Mouse (Mus musculus): ENCODE measurements at regions not wholly inside any gene's neighbourhood (a gene's known extent, or its start where the extent isn't known, plus 50 kb on each side); places are given as distances from the start of the nearest gene placed in this dataset.

DNA sequence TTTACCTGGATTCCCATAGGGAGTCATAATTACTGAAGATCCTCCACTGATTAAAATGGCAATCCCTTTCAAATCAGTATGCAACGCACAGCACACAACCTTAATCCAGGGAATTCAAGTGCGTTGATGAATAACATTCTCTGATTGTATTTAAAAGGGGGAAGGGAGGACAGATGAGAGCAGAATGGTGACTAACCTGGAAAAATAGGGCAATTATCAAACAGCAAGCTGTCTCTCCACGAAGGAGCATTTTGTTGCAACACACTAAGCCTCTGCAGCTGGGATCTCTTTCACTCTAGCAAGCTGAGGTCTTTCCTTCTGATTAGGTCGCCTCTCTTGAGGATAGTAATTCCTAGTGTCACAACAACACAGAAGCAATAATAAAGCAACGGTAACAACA lies 501.5 kb downstream of the Tusc1 start:
- no peak for DNase-seq

DNA sequence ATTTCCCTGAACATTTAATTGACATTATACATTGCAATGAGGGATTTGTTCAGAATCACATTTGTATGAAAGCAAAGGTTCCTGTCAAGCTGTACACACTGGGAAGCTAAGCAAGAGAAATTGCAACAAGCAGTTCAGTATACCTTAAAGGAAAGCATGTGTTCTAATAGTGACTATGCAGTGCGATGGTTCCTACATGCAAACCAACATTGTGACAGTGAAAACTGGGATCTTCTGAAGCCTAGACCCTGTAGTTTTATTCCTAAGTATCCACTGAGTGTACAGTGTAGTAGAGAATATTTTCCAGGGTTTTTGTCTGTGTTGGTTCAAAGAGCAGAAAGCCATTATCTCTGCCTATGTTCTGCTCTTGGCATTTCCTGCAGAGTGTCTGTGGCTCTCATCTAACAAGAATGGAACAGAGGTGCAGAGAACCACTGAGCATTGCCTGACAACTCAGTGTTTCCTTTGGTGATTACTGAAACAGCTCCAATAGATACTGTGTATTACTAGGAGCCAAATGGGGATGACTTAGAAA lies 504.1 kb downstream of the Tusc1 start:
- DNase-seq = no peak

DNA sequence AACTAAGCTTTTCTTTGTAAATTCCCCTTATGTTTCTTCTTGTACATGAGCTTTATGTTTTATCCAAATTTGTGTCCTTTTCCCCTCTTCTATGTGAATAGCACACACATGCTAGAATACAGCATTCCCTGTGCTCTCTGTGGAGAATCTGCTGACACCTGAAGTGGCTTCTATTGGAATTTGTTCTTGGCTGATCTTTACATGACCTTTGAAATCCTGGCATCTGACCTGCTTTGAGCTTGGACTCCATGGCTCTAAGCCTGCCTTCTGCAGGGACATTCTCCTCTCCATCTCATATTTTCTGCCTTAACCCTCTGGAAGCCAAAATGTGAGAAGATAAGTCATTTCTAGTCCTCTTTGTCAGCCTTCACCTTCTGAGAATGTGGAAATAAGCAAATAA lies 507.5 kb downstream of the Tusc1 start:
- peak in 1 of 2 experiments; percentile 1 for DNase-seq

DNA sequence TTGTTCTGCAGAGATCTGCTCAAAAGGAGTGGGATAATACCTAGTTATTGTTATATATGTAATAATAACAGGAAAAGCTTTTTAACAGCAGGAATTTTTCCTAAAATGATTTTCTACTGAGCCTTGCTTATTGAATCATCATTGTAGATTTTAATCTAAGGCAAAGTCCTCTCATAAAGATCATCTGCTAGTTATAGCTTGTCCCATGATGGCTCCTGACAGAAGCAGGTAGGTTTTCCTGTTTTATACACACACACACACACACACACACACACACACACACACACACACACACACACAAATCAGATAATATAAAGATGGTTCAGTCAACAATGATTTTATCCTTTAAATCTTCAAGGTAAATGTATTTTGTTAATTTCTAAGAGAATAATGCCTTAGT lies 507.9 kb downstream of the Tusc1 start:
- DNase-seq = no peak

- DNase-seq = no peak
Observed at GRCm38 (mm10) chr4:92826981-92827380, 508.3 kb downstream of the Tusc1 start.

DNA sequence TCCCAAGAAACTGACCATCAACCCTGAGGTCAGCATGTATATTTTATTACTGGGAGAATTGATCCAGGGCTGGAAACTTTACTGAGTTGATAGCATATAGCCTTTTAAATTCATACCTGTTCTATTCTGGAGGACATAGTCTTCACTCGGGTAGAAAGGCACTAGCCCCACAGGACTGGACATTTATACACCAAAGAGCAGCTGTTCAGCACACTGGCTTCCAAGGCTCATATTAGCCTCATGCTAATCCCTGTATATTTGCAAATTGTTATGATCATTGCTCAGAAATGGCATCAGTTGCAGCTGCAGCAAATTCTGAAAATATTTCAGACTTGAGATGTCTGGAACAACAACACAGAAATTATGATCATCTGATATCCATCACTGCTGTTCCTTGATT lies 547.2 kb downstream of the Tusc1 start:
- DNase-seq = no peak

DNA sequence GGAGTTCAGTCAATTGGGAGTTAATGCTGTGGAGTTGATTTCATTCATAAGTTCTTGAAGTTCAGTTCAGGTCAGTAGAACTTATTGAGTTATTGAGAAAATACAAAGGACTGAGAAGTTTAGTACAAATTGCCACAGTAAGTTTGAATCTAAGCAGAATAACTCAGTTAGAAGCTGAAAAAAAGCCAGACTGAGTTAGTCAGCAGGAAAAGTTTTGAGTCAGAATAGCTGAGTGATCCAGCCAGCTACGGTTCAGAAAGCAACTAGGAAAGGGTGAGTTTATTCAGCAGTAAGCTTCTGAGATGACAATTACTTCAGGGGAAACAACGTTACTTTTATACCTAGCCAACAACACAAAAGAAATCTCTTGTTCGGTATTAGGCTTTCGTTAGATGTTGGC lies 557.2 kb downstream of the Tusc1 start:
- DNase-seq = no peak

DNA sequence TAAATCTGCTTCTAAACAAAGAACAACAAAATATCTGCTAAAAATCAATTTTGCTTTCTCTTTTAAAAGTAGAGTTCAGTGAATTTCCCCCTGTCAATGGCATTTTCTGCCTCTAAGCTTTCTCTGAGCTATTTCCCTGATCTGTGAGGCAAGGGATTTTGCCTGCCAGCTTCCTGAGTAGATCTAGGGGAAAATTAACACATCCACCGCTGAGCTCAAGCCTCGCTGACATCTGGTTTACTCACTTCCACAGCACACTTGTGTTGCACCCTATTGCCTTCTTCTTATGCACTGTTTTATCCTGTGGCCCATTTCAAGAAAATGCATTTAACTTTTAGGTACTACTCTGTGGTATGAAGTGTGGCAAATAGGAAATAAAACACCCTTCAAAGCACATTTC lies 556.5 kb upstream of the Gm12666 start:
- DNase-seq = no peak

DNA sequence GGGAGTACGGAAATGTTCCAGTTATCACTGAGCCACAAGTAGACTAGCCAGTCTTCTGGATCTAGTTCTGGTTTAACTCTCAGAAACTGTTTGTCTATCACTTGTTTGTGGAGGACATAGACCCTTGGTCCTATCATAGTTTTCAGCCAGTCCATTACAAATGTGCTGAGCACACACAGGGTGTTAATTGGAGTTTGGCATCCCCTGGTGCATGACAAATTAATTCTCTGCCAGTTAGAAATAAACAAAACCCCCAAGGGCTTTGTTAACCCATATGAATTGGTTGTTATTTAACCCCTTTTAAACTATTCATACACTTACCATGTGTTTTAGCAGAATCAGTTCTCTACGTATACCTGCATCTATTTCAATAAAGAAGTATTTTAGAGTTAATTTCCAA lies 554.7 kb upstream of the Gm12666 start:
- no peak for DNase-seq

DNA sequence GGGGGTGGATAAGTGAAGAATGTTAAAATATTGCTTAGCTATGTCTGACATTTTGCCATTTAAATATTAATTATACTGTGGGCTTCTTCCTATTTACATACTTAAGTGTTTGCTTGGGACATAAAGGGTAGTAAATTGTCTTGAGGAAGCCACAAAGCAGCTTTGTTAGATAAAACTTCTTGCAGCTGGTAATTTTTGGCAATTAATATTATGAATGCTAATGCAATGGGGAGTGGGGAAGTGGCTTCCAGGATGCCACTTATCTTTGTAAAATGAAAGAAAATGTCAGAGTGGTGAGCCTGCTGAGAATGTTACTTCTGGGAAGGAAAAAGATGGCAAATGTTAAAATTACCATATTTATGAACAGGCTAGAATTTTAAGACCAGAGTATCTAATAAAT lies 511.2 kb upstream of the Gm12666 start:
- DNase-seq = no peak
